Mouse (Mus musculus): ENCODE results near the gene Asic1. TPM values are rescaled to one million over a fixed set of nuclear protein-coding genes. Genes with fewer than 3 reads are reported as not detected.
"Not testable (repeated sequence)": the region's sequence is repeated elsewhere in the genome, so short reads cannot be mapped to it uniquely, and the experiment has no call there.

Asic1 gene
- total RNA-seq, 2 experiments from 2014 or later: 0.69 to 0.72 TPM

GRCm38 (mm10) chr15:99716814-99717213 is 46.6 kb downstream of the Asic1 start:
- no peak for DNase-seq
- intact Hi-C loops (cut with DNase I): no loop called here

- peak; percentile 74 to 78 for DNase-seq
- intact Hi-C loops (cut with DNase I): no loop called here
Measured at GRCm38 (mm10) chr15:99717386-99718334, 47.5 kb downstream of the Asic1 start, which contains the start of gene Gpd1. Gene Gpd1, plus strand, starts transcription at chr15:99717515.

GRCm38 (mm10) chr15:99718461-99719021 is 48.4 kb downstream of the Asic1 start:
- DNase-seq: peak in 1 of 2 experiments; percentile 32
- intact Hi-C loops (cut with DNase I): no loop called here

GRCm38 (mm10) chr15:99719865-99720264 is 49.7 kb downstream of the Asic1 start:
- intact Hi-C loops (cut with DNase I): no loop called here
- no peak for DNase-seq

GRCm38 (mm10) chr15:99721921-99722743 is 52.0 kb downstream of the Asic1 start:
- intact Hi-C loops (cut with DNase I): no loop called here
- peak in 1 of 2 experiments; percentile 20 for DNase-seq

GRCm38 (mm10) chr15:99723120-99723514 is 52.9 kb downstream of the Asic1 start:
- no peak for DNase-seq
- intact Hi-C loops (cut with DNase I): no loop called here

GRCm38 (mm10) chr15:99723515-99724291 is 53.5 kb downstream of the Asic1 start:
- peak; percentile 88 for DNase-seq
- intact Hi-C loops (cut with DNase I): loop anchor here (2.0 kb wide), 2 partner anchors 21 to 179 kb away; partner anchors contain the start of gene Smarcd1

- peak; percentile 90 to 92 for DNase-seq
- intact Hi-C loops (cut with DNase I): loop anchor here (1.0 to 2.0 kb wide), 3 partner anchors 22 to 178 kb away; partner anchors contain the start of genes Cers5 and Smarcd1
Measured at GRCm38 (mm10) chr15:99724292-99725021, 54.3 kb downstream of the Asic1 start.

- intact Hi-C loops (cut with DNase I): loop anchor here (1.0 to 2.0 kb wide), 3 partner anchors 23 to 177 kb away; partner anchors contain the start of genes Cers5 and Smarcd1
Measured at GRCm38 (mm10) chr15:99725341-99726155, 55.4 kb downstream of the Asic1 start, which contains the start of gene Cox14. Gene Cox14, plus strand, starts transcription at chr15:99725618.

GRCm38 (mm10) chr15:99726549-99726948 is 56.4 kb downstream of the Asic1 start:
- intact Hi-C loops (cut with DNase I): no loop called here
- no peak for DNase-seq

More at GRCm38 (mm10) chr15:99725341-99726155, 55.4 kb downstream of the Asic1 start, which contains the start of gene Cox14:
- peak; percentile 98 for DNase-seq

GRCm38 (mm10) chr15:99727039-99727438 is 56.9 kb downstream of the Asic1 start:
- DNase-seq; intact Hi-C loops (cut with DNase I): not testable (repeated sequence)

- intact Hi-C loops (cut with DNase I): no loop called here
- DNase-seq: no peak
Measured at GRCm38 (mm10) chr15:99727525-99727924, 57.4 kb downstream of the Asic1 start.

GRCm38 (mm10) chr15:99728211-99728610 is 58.0 kb downstream of the Asic1 start:
- no peak for DNase-seq
- intact Hi-C loops (cut with DNase I): no loop called here

GRCm38 (mm10) chr15:99729056-99729783 is 59.1 kb downstream of the Asic1 start:
- intact Hi-C loops (cut with DNase I): no loop called here
- no peak for DNase-seq

- intact Hi-C loops (cut with DNase I): no loop called here
- no peak for DNase-seq
Measured at GRCm38 (mm10) chr15:99731167-99731566, 61.0 kb downstream of the Asic1 start.

GRCm38 (mm10) chr15:99731678-99732077 is 61.5 kb downstream of the Asic1 start:
- intact Hi-C loops (cut with DNase I): no loop called here
- DNase-seq: no peak

GRCm38 (mm10) chr15:99733186-99733585 is 63.0 kb downstream of the Asic1 start:
- intact Hi-C loops (cut with DNase I): no loop called here
- DNase-seq: no peak

Measured in heart, postnatal 10 days (tissue).